8 mouse cellular contexts compared by ENCODE assay signal in the genomic region with DNA sequence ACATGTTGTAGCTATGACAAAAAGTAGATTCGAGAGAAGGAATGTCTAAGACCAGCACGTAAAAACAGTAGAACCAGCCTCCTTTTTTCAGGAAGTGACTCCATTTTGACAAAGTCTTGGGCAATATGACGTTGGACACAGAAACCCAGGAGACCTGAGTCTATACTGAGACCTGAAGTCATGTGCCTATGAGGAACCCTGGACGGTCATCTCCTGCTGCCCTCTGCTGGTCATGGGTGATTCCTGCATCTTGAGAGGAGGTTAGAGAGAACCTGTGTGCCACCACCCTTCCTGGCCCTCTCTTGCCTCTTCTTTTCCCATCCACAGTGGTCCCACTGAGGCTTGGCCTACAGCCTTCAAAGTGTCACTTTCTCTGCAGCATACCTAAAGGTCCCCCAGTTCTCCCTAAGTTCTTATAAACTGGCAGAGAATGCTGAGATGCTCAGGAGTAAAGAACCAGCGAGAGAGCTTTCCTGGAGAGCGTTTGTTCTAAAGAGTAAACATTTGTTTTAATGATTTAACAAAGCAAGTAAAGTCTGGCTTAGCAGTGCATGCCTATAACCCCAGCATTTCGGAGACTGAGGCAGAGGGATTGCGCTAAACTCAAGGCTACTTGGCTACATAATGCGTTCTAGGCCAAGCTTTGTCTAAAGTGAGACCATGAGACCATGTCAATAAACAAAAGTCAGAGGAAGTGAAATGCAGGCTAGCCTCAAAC. TPM values are rescaled to one million over a fixed set of nuclear protein-coding genes. Genes with fewer than 3 reads are reported as not detected.
DNase-seq lines count a peak whose midpoint lies in the region; ATAC-seq and TF ChIP-seq lines count a peak whose summit lies in the region.

No protein-coding gene starts in this region.

- peak; percentile 81 for DNase-seq in CD4-positive helper T cell, adult 2 months (ENCODE audit: low read depth, low spot score)
- DNase-seq in brain, adult 2 months (ENCODE audit: low read depth, low spot score), result peak; percentile 77
- peak; percentile 53 for DNase-seq in fibroblast of lung, adult 2 months (ENCODE audit: low read depth)
- DNase-seq in kidney, postnatal 0 days (ENCODE audit: low spot score), result peak; percentile 91
- peak; percentile 57 for DNase-seq in liver, adult 2 months (ENCODE audit: extremely low read depth, low read depth, low spot score)
- peak; percentile 76 to 85 for DNase-seq in natural killer cell, adult 2 months (ENCODE audit: low spot score in 2 of 2)
- DNase-seq in splenic B cell, adult 2 months (ENCODE audit: low read depth, low spot score), result peak; percentile 93

- no peak for TF ChIP-seq POLR2A in liver, adult 2 months (IDR thresholded peaks at IDR 0.05; ENCODE audit: extremely low read depth, insufficient read depth, low read length)

- H3K4me2 ChIP-seq in heart, embryonic 14.5 days (ENCODE audit: low read length), result no peak overlapping the region
- H3K4me2 ChIP-seq in kidney, postnatal 0 days (ENCODE audit: low read length), result no peak overlapping the region

- H3K36me3 ChIP-seq in heart, embryonic 14.5 days (ENCODE audit: control insufficient read depth, insufficient read depth, low read length), result no peaks in the 10 kb centered on the region
- no peaks in the 10 kb centered on the region for H3K36me3 ChIP-seq in kidney, postnatal 0 days (ENCODE audit: insufficient read depth, low read length)
- no peaks in the 10 kb centered on the region for H3K36me3 ChIP-seq in liver, adult 2 months (ENCODE audit: control insufficient read depth, insufficient read depth, low read length)
- H3K36me3 ChIP-seq in splenic B cell, adult 2 months (ENCODE audit: control insufficient read depth, insufficient read depth, low read length, poor library complexity, severe bottlenecking), result no peaks in the 10 kb centered on the region

- H3K27ac ChIP-seq in heart, embryonic 14.5 days (replicated peaks in 1 of 2; ENCODE audit: control insufficient read depth in 1 of 2, insufficient read depth in 1 of 2, low read depth in 2 of 2, low read length in 2 of 2), result no peak overlapping the region
- H3K27ac ChIP-seq in kidney, postnatal 0 days, result no peak overlapping the region
- no peak overlapping the region for H3K27ac ChIP-seq in liver, adult 2 months (replicated peaks; ENCODE audit: insufficient read depth, low read depth, low read length)

- TF ChIP-seq CTCF in kidney, postnatal 0 days (IDR thresholded peaks at IDR 0.05; ENCODE audit: low read depth), result peak; percentile 99
- TF ChIP-seq CTCF in liver, adult 2 months (IDR thresholded peaks at IDR 0.05; ENCODE audit: low read depth, low read length), result peak; percentile 89

- WGBS in heart, embryonic 14.5 days, result 54% methylated on average over 9 of the region's 9 CpGs
- WGBS in kidney, postnatal 0 days, result 59% methylated on average over 9 of the region's 9 CpGs
- 31% methylated on average over 9 of the region's 9 CpGs for WGBS in liver, adult 2 months

- H3K9ac ChIP-seq in heart, embryonic 14.5 days (ENCODE audit: low read length), result no peak overlapping the region
- H3K9ac ChIP-seq in kidney, postnatal 0 days (ENCODE audit: low read depth, low read length), result no peak overlapping the region
- H3K9ac ChIP-seq in liver, adult 2 months (ENCODE audit: low read depth, low read length), result no peak overlapping the region

- H3K4me3 ChIP-seq in heart, embryonic 14.5 days (ENCODE audit: control insufficient read depth in 1 of 2, insufficient read depth in 1 of 2, low read depth in 1 of 2, low read length in 2 of 2), result no peak overlapping the region
- no peak overlapping the region for H3K4me3 ChIP-seq in kidney, postnatal 0 days (replicated peaks; ENCODE audit: low read depth, low read length)
- no peak overlapping the region for H3K4me3 ChIP-seq in liver, adult 2 months (ENCODE audit: insufficient read depth, low read depth, low read length)

- no peaks in the 10 kb centered on the region for H3K27me3 ChIP-seq in heart, embryonic 14.5 days (ENCODE audit: control insufficient read depth, insufficient read depth, low read length)
- H3K27me3 ChIP-seq in kidney, postnatal 0 days (ENCODE audit: insufficient read depth, low read length), result no peaks in the 10 kb centered on the region
- no peaks in the 10 kb centered on the region for H3K27me3 ChIP-seq in liver, adult 2 months (ENCODE audit: control insufficient read depth, insufficient read depth, low read length)
- no peaks in the 10 kb centered on the region for H3K27me3 ChIP-seq in splenic B cell, adult 2 months (ENCODE audit: control insufficient read depth, insufficient read depth, low read length, poor library complexity, severe bottlenecking)

- ATAC-seq in heart, embryonic 14.5 days (ENCODE audit: insufficient number of reproducible peaks, insufficient read depth, low FRiP score, low read depth), result peak; percentile 47; the same call in 1 of the 2 replicates
- ATAC-seq in kidney, postnatal 0 days (replicated peaks; ENCODE audit: low FRiP score, low read depth), result peak; percentile 85

- no peaks in the 10 kb centered on the region for H3K79me2 ChIP-seq in liver, adult 2 months (ENCODE audit: control insufficient read depth, insufficient read depth, low read length)

- peaks cover 2 to 8% of the 10 kb centered on the region in 2 experiments; a peak in 2 of 4 replicates for H3K4me1 ChIP-seq in heart, embryonic 14.5 days (ENCODE audit: control insufficient read depth in 2 of 2, insufficient read depth in 2 of 2, low read length in 2 of 2)
- no peaks in the 10 kb centered on the region for H3K4me1 ChIP-seq in kidney, postnatal 0 days (replicated peaks; ENCODE audit: insufficient read depth, low read length)
- H3K4me1 ChIP-seq in liver, adult 2 months (ENCODE audit: control insufficient read depth, insufficient read depth, low read length), result no peaks in the 10 kb centered on the region

- no peaks in the 10 kb centered on the region for H3K9me3 ChIP-seq in heart, embryonic 14.5 days (ENCODE audit: control insufficient read depth, low read length)
- H3K9me3 ChIP-seq in kidney, postnatal 0 days (replicated peaks; ENCODE audit: low read length), result no peaks in the 10 kb centered on the region

RNA-seq across cellular contexts. Expression of a gene that starts 3.4 kb away (rescaled TPM):
- polyA plus RNA-seq in heart, embryonic 14.5 days (2014; fragmentation: Nextera tagmentation; extraction: Ambion mirVana), result not detected in 2 replicates
- 0.13 and 0.19 TPM in 2 replicates for polyA plus RNA-seq in kidney, postnatal 0 days (2015; fragmentation: Nextera tagmentation; extraction: Ambion mirVana)
- not detected in 2 replicates for total RNA-seq in liver, adult 2 months (2014; rRNA removed)
- polyA plus RNA-seq in liver, adult 2 months (2012; rRNA removed), result not detected in 2 replicates
